Mouse (Mus musculus): Measurements from ENCODE around the gene Gm11634.

GRCm38 (mm10) chr11:101610445-101610844 is 11.4 kb upstream of the Gm11634 start:
- TF ChIP-seq CTCF (conservative IDR thresholded peaks at IDR 0.05; ENCODE audit: low read length) (no peak), NANOG (IDR thresholded peaks at IDR 0.05; ENCODE audit: borderline replicate concordance, low read length) (no peak), POU5F1 (IDR thresholded peaks at IDR 0.05; ENCODE audit: borderline replicate concordance, low read length) (no peak)
